Mouse (Mus musculus): ENCODE measurements at regions not wholly inside any gene's neighbourhood (a gene's known extent, or its start where the extent isn't known, plus 50 kb on each side); places are given as distances from the start of the nearest gene placed in this dataset.

DNA sequence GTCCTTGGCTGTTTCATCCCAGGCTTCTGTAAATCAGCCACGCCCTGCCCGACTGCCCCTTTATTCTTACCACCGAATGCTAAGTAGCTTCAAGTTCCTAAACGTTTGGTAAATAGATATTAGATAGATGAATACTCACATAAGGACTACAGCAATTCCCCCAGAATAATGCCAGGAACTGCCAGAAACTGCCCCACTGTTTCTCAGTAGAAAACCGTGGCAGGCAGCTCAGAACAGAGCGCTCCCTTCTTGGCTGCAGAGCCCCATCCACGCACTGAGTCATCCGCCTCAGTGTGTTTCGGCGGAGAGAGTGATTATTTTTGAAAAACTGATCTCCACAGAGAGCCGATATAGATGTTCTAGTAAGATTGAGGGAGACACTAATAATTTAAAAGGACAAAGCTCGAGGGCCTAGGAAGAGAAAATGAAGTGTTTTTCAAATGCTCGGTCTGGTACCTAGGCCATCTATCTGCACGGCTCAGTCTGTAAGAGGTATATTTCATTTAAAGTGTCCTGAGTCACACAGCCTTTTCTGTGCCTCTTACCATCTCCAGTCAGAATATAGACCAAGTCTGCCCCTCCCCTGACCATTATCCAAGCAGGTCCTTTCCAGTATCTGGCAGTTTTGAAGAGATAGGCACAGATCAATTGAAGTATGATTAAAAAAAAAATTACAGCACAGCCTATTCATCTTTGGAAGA lies 94.4 kb upstream of the Gm47985 start:
- DNase-seq (ENCODE audit: extremely low spot score in 1 of 2, low spot score in 1 of 2) = peak; percentile 56 to 80

DNA sequence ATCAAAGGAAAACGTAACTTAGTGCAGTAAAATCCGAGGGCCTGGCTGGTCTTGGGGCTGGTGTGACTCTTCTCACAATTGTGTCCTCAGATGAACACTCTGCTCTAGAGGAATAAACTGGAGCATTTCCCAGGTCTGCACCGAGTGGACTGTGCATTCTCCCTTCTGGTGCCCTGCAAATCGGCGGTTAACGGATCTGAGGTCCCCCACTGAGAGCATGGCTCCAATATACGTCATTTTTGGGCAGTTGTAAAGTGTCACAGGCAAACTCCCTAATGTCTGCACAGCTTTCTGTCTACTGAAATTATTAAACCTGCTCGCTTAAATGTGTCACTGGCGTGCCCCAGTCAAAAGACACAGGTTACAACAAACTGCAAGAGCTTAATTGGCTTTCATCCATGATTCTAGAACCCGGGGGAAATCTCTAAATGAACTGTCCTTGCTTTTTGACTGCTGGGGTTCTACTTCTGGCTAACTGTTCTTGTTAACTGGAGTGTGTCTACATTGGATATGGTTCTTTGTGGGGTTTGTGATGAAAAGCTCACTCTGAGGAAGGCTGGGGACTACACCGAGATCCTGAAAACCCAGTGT lies 93.7 kb upstream of the Gm47985 start:
- no peak for DNase-seq (ENCODE audit: extremely low spot score in 1 of 2, low spot score in 1 of 2)

DNA sequence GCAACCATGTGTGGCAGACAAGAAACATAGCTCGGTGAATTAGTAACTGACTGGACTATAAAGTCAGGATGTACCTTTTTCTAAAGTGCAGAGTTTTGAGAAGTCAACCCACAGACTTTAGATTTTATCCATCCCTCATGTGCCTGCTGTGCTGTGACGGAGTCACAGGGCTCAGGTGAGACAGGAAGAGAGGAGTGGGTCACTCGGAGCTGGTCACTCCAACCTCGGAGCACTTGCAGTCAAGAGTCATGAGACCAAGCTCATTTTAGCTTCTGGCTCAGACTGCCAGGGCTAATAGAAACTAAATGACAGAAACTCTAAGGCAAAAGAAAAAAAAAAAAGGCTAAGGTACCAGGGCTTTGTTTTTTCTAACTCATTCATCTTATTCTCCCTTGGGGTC lies 90.3 kb upstream of the Gm47985 start:
- no peak for DNase-seq (ENCODE audit: extremely low spot score in 1 of 2, low spot score in 1 of 2)

DNA sequence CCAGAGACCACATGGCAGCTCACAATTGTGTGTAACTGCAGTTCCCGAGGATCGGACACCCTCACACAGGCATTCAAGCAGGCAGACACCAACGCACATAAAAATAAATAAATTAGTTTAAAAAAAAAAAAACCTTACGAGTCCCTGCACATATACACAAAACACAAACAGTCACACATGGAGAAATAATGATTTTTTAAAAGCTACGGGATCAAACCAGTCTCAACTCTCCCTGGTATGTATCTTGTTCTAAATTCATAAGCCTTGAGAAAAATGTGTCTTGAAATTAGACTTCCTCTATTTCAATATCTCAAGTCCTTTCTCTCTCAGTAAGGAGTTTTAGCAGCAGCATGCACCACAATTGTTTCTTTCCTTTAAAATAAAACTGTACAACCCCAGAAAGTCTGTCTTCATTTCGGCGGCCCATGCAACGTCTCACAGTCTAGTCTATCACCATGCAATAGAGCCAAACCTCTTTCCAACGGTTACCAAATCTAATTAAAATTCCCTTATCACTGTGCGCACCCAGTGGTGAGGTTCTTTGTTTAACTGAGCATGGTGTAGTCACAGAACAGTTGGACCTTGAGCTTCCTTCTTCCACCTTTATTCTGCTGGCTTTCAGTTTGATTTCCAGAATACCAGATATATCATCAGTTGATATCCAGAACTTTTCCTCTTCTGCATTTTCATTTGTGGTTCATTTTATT lies 86.8 kb upstream of the Gm47985 start:
- DNase-seq (ENCODE audit: extremely low spot score in 1 of 2, low spot score in 1 of 2) = no peak

DNA sequence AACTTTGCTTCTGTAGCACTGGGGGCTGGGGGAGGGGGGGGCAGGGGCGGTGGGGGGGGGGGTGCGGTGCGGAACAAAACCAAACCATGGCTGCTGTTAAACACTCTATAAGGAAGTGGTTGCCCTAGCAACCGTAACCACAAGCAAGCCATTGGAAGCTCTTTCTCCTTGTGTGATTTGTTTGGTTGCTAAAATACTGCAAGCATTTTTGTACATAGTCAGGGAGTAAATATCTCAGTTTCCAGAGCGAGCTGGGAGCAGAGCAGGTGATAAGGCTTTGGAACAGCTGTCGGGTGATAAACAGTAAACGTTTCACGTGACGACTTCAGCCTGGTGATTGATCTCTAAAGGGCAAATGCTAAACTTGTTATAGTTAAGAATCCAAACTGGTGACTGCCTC lies 86.3 kb upstream of the Gm47985 start:
- no peak for DNase-seq (ENCODE audit: extremely low spot score in 1 of 2, low spot score in 1 of 2)

DNA sequence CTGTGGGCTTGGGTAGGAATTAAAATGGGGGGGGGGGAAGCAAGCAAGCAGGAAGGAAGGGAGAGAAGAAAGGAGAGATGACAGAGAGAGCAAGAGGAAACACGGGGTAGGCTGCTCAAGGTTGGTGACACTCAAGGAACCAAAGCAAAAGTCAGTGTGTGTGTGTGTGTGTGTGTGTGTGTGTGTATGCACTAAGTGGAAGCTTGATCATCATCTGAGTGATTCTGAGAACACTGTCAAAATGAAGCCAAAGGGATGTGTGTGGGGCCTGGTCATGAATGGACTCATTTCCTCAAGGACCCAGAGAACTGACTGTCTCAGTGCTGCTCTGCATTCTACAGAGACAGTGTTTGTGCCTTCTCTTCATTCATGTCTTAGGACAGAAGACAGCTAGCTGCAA lies 84.8 kb upstream of the Gm47985 start:
- DNase-seq (ENCODE audit: extremely low spot score in 1 of 2, low spot score in 1 of 2) = no peak

DNA sequence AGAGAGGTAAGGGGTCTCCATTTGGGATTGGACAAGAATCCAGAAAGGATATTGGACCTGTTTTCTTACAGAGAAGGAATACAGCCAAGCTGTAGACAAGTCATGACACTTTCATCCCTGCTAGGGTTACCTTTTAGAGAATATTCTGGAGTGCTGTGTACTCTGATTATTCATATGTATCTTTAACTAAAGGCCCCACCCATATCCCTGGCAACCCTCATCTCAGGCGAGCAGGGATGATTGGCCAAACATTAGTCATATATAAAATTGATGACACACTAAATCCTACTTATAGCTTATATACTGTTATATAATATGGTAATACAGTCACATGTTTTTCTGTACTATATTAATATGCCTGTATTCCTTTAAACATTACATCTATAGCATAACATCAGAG lies 83.6 kb upstream of the Gm47985 start:
- no peak for DNase-seq (ENCODE audit: extremely low spot score in 1 of 2, low spot score in 1 of 2)

DNA sequence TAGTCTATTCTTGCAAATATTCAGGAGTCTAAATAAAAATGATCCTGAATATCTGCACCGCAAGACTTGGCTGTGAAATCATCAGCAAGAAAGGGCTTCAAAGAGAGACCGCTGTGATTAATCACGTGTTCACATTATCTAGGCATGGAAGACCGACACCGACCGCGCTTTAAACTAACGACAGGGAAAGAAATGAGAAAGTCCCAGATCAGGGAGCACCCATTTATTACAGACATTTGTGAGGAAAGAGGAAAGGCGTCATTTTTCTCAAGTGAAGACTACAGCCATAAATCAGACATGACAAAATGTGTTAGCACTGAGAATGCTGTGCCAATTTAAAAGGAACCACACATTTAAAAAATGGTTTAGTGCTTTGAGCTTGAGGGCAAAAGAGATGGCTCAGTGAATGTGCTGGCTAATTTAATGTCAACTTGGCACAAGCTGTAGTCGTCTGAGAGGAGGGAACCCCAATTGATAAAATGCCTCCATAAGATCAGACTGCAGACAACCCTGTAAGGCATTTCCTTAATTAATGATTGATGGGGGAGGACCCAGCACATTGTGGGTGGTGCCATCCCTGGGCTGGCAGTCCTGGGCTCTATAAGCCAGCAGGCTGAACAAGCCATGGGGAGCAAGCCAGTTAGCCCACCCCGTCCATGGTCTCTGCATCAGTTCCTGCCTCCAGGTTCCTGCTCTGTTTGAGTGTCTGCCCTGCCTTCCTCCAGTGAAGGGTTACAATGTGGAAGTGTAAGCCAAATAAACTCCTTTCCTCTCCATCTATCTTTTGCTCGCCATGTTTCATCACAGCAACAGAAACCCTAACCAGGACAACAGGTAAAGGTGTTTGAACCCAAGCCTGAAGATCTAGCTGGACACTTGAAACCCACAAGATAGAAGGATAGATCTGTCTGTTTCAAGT lies 81.5 kb upstream of the Gm47985 start:
- no peak for DNase-seq (ENCODE audit: extremely low spot score in 1 of 2, low spot score in 1 of 2)

DNA sequence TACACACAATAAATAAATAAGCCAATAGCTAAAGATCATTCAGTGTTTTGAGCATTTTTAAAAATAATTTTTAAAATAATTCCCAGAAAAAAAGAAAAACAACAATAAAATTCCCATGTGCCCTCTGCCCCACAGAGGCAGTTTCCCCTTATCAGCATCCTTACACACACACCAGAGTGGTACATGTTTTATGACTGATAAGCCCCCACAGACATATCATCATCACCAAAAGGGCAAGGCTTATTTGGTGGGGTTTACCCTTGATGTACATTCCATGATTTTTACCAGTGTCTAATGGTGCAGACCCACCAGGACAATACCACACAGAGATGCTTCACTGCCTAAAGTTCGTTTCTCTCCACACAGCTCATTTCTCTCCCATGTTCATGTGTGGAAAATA lies 80.8 kb upstream of the Gm47985 start:
- DNase-seq (ENCODE audit: extremely low spot score in 1 of 2, low spot score in 1 of 2) = no peak

DNA sequence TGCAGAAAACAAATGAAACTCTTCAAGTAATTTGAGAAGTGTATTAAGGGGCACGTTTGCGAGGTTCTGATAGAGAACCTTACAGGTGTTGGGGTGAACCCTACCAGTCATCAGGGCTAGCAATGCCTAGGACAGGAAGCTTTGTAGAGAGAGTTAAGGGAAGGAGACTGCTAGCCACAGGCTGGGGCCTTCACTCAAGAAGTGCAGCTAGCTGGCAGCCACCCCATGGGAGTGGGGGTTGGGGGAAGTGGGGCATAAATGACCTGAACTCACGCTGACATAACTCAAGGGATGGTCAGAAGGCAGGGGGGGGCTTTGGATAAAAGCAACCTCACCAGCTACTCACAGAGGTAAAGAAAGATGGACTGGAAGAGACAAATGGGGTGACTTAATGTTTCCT lies 80.3 kb upstream of the Gm47985 start:
- no peak for DNase-seq (ENCODE audit: extremely low spot score in 1 of 2, low spot score in 1 of 2)

DNA sequence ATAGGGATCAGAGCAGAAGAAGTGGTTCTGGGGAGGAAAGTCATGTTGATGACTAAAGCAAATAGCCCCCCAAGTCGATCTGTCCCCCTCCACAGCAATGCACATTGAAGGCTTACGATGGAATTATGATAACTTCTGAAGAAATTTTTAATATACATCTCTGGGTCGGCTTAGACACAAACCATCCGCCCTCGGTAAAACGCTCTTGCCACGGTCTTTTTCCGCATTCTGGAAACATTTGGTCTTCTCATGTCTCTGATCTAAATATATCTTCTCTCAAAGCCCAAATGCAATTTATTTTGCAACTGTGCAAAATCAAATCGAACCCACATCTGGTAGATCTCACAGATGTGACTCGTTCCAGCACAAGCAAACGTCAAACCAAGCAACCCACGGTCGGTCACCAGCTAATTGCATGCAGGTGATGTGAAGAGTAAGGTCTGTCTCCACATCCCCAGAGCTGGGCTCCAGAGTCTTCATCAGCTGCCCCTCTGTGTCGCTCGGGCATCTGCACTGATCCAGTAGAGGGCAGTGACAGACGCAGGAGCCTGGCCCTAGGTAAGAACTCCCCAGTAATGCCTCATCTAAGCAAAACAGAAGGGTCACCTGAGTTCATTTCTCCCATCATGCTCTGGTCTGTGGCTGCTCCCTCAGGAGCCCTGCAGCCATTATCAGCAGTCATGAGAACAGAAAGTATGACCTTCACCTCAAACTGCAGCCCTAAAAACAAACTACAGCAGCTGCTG lies 79.5 kb upstream of the Gm47985 start:
- DNase-seq (ENCODE audit: extremely low spot score in 1 of 2, low spot score in 1 of 2) = no peak

DNA sequence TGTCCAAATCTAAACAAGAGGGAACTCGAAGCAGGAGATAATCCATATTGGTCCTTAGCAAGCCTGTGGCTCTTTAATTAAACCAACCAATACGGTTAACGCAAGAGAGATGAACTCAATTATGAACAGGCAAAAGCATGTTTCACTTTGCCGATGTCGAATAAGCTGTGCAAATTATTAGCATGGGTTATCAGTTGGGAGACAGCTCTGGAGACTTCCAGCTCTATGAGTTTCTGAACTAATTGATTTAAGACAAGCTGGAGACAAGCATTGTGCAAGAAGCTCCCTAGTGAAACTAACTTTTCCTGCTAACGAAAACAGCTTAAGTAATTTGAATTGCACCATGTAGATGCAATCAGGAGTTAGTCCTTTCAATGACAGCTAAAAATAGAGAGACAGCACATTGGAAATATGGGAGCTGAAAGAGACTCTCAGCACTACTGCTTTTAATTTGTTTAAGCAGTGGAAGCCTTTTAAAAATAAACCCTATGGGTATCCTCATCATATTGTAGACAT lies 78.8 kb upstream of the Gm47985 start:
- no peak for DNase-seq (ENCODE audit: extremely low spot score in 1 of 2, low spot score in 1 of 2)

DNA sequence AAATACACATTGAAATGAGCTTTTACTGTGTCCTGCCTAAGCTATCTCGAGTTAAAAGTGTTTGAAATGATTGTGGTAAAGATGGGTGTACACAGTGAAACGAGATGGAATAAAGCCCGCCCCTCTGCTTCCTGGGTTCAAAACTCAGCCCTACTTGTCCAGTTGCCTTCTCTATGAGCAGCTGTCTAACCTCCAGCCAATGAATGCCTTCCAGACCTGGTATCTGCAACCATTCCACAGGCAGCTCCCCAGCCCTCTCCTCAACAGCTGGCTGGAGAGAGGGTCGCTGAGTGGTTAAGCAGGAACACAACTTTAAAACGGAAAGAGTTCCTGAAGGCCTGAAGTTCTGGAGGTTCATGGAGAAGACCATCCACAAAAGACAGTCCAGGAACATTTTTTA lies 78.0 kb upstream of the Gm47985 start:
- no peak for DNase-seq (ENCODE audit: extremely low spot score in 1 of 2, low spot score in 1 of 2)

DNA sequence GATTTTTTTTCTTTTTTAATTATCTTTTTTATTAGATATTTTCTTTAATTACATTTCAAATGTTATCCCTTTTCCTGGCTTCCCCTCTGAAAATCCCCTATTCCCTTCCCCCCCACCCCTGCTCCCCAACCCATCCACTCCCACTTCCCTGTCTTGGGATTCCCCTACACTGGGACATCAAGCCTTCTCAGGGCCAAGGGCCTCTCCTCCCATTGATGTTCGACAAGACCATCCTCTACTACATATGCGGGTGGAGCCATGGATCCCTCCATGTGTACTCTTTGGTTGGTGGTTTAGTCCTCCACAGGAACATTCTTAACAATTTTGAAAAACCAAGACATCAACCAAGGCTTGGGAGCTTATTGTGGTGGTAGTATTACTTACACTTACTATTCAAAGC lies 77.5 kb upstream of the Gm47985 start:
- no peak for DNase-seq (ENCODE audit: extremely low spot score in 1 of 2, low spot score in 1 of 2)

DNA sequence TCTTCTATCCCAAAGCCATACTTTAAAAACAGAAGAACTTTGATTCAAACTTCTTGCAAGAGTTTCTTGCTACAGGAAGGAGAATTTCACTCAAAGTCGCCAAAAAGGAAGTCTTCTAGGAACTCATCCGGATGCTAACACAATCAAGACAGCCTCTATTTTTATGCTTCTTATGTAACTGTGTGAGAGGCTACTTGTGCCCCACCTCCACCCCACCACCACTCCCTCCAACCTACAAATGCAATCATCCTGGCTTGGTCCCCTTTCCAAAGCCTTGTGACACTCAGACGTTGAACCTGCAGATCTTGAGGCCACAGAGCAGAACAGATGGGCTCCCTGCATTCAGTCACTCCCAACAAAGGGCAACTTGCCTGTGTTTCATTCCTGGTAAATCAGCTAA lies 77.1 kb upstream of the Gm47985 start:
- no peak for DNase-seq (ENCODE audit: extremely low spot score in 1 of 2, low spot score in 1 of 2)

DNA sequence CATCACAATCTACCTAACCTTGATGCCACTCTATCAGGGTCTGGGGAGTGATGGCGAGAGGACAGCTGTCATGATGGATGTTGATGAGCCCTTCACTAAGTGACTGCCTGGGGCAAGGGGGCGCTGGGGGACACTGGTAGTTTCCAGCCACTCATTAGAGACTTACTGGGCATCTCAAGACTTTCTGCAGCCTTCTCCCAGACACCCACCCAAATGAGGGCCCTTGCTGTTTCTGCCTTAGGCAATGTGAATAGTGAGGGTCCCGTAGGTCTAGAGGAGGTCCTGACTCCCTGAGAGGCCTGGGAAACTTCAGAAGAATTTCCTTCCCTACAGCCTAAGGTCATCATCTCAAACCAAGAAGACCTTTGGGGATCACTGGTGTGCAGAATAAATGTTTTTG lies 74.9 kb upstream of the Gm47985 start:
- no peak for DNase-seq (ENCODE audit: extremely low spot score in 1 of 2, low spot score in 1 of 2)

DNA sequence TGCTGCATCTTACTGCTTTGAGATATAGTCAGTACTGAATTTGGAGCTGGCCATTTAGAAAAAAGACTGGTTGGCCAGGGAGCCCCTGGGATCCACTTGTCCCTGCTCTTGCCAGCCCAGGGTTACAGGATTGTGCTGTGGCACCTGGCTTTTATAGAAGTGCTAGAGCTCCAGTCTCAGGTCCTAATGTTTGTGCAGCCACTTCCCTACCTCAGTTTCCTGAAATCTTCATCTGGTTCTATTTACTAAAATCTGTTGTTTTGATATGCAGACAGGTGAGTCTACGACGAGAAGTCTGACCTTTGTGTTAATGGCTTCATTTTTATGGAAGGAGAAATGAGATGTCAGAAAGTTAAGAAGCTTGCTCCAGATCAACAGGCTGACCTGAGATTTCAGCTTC lies 73.0 kb upstream of the Gm47985 start:
- no peak for DNase-seq (ENCODE audit: extremely low spot score in 1 of 2, low spot score in 1 of 2)

DNA sequence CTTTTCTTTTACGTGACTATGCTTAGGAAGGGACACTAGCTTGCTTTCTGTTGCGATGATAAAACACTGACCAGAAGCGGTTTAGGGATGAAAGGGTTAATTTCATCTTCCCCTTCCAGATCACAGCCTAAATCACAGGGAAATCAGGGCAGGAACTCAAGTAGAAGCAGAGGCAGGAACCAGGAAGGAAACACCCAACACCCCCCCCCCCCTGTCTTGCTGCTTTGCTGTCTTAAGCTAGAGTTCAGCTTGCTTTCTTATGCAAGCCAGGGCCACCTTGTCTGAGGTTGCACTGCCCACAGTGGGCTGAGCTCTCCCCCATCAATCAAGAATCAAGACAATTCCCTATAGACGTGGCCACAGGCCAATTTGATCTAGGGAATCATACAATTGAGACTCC lies 71.9 kb upstream of the Gm47985 start:
- no peak for DNase-seq (ENCODE audit: extremely low spot score in 1 of 2, low spot score in 1 of 2)

DNA sequence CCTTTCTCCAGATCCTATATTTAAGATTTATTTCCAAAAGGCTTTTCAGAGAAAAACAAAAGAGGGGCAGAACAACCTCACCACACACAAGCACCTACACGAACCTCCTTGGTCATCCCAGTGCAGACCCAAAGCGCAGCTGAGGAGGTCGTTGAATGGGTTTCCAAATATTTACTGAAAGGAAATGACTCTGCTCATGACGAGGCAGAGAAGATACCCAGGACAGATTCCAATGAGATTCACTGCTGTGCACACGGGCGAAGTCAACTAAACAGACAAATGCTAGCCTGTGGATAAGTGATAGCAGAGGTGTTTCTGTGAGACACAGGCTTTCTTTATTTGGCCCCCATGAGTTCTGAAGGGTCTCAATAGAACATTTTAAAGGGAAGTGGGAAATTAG lies 70.7 kb upstream of the Gm47985 start:
- no peak for DNase-seq (ENCODE audit: extremely low spot score in 1 of 2, low spot score in 1 of 2)

DNA sequence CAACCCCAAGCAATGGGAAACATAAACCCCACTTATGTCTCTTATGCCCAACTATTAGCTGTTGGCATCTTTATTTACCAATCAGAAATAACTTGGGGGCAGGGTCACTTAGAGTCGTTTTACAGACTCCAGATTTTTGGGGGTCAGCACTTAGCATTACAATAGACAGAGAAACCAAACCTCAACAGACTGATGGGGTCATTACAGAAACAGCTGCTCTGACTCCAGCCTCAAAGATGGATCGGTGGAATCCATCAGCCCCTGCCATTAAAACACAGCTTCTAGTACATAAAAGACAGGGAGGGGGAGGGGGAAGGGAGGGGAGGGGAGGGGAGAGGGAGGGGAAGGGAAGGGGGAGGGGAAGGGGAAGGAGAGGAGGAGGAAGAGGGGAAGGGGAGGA lies 69.9 kb upstream of the Gm47985 start:
- DNase-seq (ENCODE audit: extremely low spot score in 1 of 2, low spot score in 1 of 2) = no peak

Data from frontal cortex, adult 2 months (tissue).